In genomic region chr8:95916106-95916505, GRCm38 (mm10) we compare ENCODE assay signal across 8 mouse cellular contexts. TPM values are rescaled to one million over a fixed set of nuclear protein-coding genes. Genes with fewer than 3 reads are reported as not detected.
A peak's percentile ranks its signal among the peaks of the same experiment; 100 is the strongest.
DNase-seq lines count a peak whose midpoint lies in the region; ATAC-seq lines count a peak whose summit lies in the region.

No protein-coding gene starts in this region.

- H3K4me1 ChIP-seq in heart, embryonic 10.5 days, result peaks cover 6% of the 10 kb centered on the region
- no peaks in the 10 kb centered on the region for H3K4me1 ChIP-seq in limb, embryonic 11.5 days (ENCODE audit: control insufficient read depth, insufficient read depth, low read length)

- peak; percentile 82 for DNase-seq in heart, embryonic 10.5 days (ENCODE audit: low spot score)
- DNase-seq in heart, adult 8-10 months (ENCODE audit: low spot score), result no peak
- DNase-seq in T-cell, adult 2 months (ENCODE audit: low spot score), result peak; percentile 19
- DNase-seq in embryo, embryonic 10.5 days (ENCODE audit: low spot score), result peak; percentile 53
- DNase-seq in limb, embryonic 11.5 days (ENCODE audit: low spot score), result peak; percentile 36
- peak; percentile 45 for DNase-seq in neural tube, embryonic 10.5 days (ENCODE audit: extremely low spot score, low spot score)
- no peak for DNase-seq in layer of hippocampus, postnatal 14 days (ENCODE audit: low spot score in 2 of 2)

- H3K9ac ChIP-seq in limb, embryonic 11.5 days (ENCODE audit: low read length), result no peak overlapping the region

- no peaks in the 10 kb centered on the region for H3K36me3 ChIP-seq in heart, embryonic 10.5 days
- no peaks in the 10 kb centered on the region for H3K36me3 ChIP-seq in limb, embryonic 11.5 days (ENCODE audit: control insufficient read depth, insufficient read depth, low read length)

- peak; percentile 91 for ATAC-seq in hematopoietic stem cell, adult 5-6 weeks (replicated peaks in 1 of 2; ENCODE audit: insufficient read depth in 1 of 2, low FRiP score in 2 of 2, low TSS enrichment in 1 of 2, low read depth in 1 of 2, poor library complexity in 2 of 2, severe bottlenecking in 2 of 2)
- ATAC-seq in limb, embryonic 11.5 days (ENCODE audit: insufficient number of reproducible peaks, low FRiP score, low TSS enrichment, low read depth), result no peak

- H3K4me3 ChIP-seq in heart, embryonic 10.5 days, result peak overlapping the region; percentile 53
- H3K4me3 ChIP-seq in limb, embryonic 11.5 days (ENCODE audit: low read depth, low read length), result 0 out of 2 replicates have a peak overlapping the region, but pooled peaks have one; percentile 0

- H3K27ac ChIP-seq in heart, embryonic 10.5 days, result peak overlapping the region; percentile 42; the same call in 1 of the 2 replicates
- no peak overlapping the region for H3K27ac ChIP-seq in limb, embryonic 11.5 days (replicated peaks; ENCODE audit: low read depth, low read length)

- peak overlapping the region; percentile 40 for H3K4me2 ChIP-seq in limb, embryonic 11.5 days (ENCODE audit: low read depth, severe bottlenecking)

- H3K9me3 ChIP-seq in heart, embryonic 10.5 days, result no peaks in the 10 kb centered on the region
- H3K9me3 ChIP-seq in limb, embryonic 11.5 days (ENCODE audit: control insufficient read depth, low read length), result no peaks in the 10 kb centered on the region

- no peaks in the 10 kb centered on the region for H3K27me3 ChIP-seq in heart, embryonic 10.5 days (ENCODE audit: insufficient read depth, poor library complexity, severe bottlenecking)
- H3K27me3 ChIP-seq in limb, embryonic 11.5 days (ENCODE audit: control insufficient read depth, insufficient read depth, low read length), result no peaks in the 10 kb centered on the region

- 3% methylated on average over 9 of the region's 9 CpGs for WGBS in heart, embryonic 10.5 days
- WGBS in limb, embryonic 11.5 days, result 5% methylated on average over 9 of the region's 9 CpGs

RNA-seq across cellular contexts. Expression of gene Got2, which starts 27.8 kb away (rescaled TPM):
- 244 and 290 TPM in 2 replicates for polyA plus RNA-seq in heart, embryonic 10.5 days (2016; fragmentation: Nextera tagmentation; extraction: Ambion mirVana)
- total RNA-seq in heart, adult 8-10 months (2022), result 100 to 1,000 TPM; 775 to 831 (median 786) TPM
- total RNA-seq in hematopoietic stem cell, adult 5-6 weeks (2017), result 81.4 and 96.3 TPM in 2 replicates
- polyA plus RNA-seq in limb, embryonic 11.5 days (2014; fragmentation: Nextera tagmentation; extraction: Ambion mirVana), result 79.5 and 100 TPM in 2 replicates
- 100 to 1,000 TPM; 237 to 247 TPM for total RNA-seq in layer of hippocampus, postnatal 14 days (2021)

Comparison
In these comparisons a context has a peak if more than half of its experiments do, and no peak if none do; other contexts are left out.
1. DNase-seq: peak in heart, embryonic 10.5 days (single experiment), T-cell, adult 2 months (single experiment), embryo, embryonic 10.5 days (single experiment), limb, embryonic 11.5 days (single experiment) and neural tube, embryonic 10.5 days (single experiment); none in heart, adult 8-10 months (single experiment) and layer of hippocampus, postnatal 14 days (0 of 2).